Mouse (Mus musculus): Measurements from ENCODE around the gene Akip1.

DNA sequence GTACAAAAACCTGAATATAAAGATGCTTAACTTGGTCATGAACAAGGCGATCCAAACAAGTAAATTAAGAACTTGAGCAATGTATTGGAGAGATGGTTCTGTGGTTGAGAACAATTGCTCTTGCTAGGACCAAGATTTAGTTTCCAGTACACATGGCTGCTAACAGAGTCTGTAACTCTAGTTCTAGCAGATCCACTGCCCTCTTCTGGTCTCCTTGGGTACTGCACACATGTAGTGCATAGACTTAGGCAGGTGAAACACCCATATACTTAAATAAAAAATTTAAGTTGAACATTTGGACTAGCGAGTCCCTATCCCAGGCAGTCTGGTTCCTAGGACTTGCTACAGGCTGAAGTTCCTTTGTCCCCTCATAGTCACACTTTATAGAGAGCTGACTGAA lies 19.1 kb downstream of the Akip1 start:
- TF ChIP-seq EP300 (IDR thresholded peaks at IDR 0.05; ENCODE audit: insufficient read depth, low read depth, low read length) = no peak
- TF ChIP-seq CTCF (IDR thresholded peaks at IDR 0.05; ENCODE audit: low read depth, low read length) = no peak
- no peak for TF ChIP-seq POLR2A (IDR thresholded peaks at IDR 0.05; ENCODE audit: insufficient read depth, low read length)
